Mouse (Mus musculus) gastrocnemius, postnatal 4 days (tissue): Measurements from ENCODE around the gene Fam114a1. TPM values are rescaled to one million over a fixed set of nuclear protein-coding genes. Genes with fewer than 3 reads are reported as not detected.
A peak's percentile ranks its signal among the peaks of the same experiment; 100 is the strongest.

Experiments used
- microRNA-seq: library from miRNA; unstranded; fragments of <30 nt; microRNA quantifications from one replicate; pipeline ENCODE4 v1.2.0, GENCODE M21; 2021
- total RNA-seq, 2 experiments: library from RNA; stranded (reverse); gene quantifications; 2 replicates each; pipeline ENCODE4 v1.2.3; 2021

The Fam114a1 gene
- total RNA-seq, 2 experiments from 2014 or later = 63.3 to 71.7 TPM

Small RNAs within 50 kb of the gene (microRNA-seq; reads per million reads assigned to microRNA genes)
- 127 reads per million, percentile 54 among the genes with 10 or more reads in this experiment for gene Mir574

Other genes starting within 250 kb of the Fam114a1 start
- 10 to 100 TPM; 50.3 to 59.1 TPM for gene Klf3, start 166.7 kb upstream of the Fam114a1 start, total RNA-seq
- gene Tlr1, start 36.5 kb upstream of the Fam114a1 start, total RNA-seq = 1 to 10 TPM; 1.0 to 1.3 TPM
- gene Tlr6, start 10.0 kb upstream of the Fam114a1 start, total RNA-seq = 1 to 10 TPM; 2.1 TPM
- under 1 TPM; 0.17 to 0.44 TPM for gene Tmem156, start 122.1 kb downstream of the Fam114a1 start, total RNA-seq
- 10 to 100 TPM; 20.1 to 21.1 TPM for gene Klhl5, start 137.5 kb downstream of the Fam114a1 start, total RNA-seq
- 1 to 10 TPM; 4.0 to 5.8 TPM for gene Wdr19, start 229.6 kb downstream of the Fam114a1 start, total RNA-seq